Mouse (Mus musculus) ES-Bruce4 (cell line): ENCODE measurements around the gene Fen1.

Experiments
- CTCF ChIP-seq: IDR thresholded peaks from one replicate; pipeline ENCODE4 v1.8.1; 2011; ENCODE audit warnings: low read depth, low read length
- EP300 ChIP-seq: IDR thresholded peaks from 2 replicates; pipeline ENCODE4 v1.6.1; 2011; ENCODE audit warnings: low read depth, low read length; ENCODE audit not compliant: insufficient read depth

DNA sequence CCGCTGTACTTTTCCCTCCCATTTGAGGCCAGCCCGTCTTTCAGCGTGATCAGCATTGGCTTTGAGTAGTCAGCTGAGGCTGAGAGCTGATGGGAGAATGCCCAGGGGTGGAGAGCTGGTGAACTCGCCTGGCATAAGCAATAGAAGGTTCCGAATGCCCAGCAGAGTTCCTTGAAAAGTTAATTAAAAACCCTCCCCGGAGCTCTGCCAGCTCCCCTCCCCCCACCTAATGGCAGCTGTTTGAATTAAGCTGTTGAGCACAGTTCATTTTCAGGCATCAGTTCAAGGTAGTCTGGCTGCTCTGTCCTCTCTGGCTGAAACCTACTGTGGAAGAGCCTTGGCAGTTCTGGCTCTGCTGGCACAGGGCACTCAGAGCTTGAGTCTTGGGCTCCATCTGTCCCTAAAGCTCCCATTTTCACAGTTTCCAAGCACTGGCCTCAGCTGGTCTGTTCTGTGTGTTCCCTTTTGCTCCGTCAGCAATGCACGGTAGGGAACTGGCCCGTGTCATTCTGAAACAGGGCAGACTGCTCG lies 15.6 kb downstream of the Fen1 start:
- TF ChIP-seq EP300 (no peak), CTCF (no peak)
